Mouse (Mus musculus) 3T3-L1 (cell line): ENCODE measurements around the gene Trip11.

Experiments used
- DNase-seq: peaks from one replicate; pipeline ENCODE4 v3.0.0-alpha.2; 2015; ENCODE audit warnings: low read depth, low spot score

Gene Trip11

DNA sequence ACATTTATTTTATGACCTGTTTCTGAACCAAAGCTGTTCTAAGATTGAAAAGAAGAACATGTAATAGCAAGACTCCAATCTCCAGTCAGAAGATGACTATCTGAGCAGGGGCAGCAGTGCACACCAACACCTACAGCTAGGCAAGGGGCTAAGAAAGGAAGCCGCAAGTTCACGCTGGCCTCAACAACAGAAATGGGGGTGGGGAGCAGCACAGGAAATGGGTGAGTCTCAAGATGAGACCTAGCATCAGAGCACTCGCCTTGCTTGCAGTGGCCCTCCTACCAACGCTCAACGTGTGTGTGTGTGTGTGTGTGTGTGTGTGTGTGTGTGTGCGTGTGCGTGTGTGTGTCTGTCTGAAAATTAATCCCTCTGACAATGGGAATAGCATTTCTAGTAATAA is 16.0 kb downstream of the Trip11 start:
- DNase-seq: no peak

DNA sequence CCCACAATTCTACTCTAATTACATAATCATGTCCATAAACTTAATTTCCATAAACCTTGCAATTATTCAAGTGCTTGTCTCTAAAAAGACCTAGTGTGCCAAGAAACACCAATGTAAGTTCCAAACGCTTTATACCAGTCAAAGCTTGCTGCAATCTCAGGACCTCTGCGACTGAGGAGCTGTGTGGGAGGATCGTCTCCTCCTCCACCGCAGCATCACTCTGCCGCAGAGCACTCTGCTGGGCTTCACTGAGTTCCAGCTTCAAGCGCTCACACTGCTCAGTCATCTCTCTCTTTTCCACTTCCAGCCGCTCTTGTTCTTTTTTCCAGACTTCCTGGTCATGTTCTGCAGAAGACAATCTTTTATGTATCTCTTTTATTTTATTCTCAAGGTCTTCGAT is 19.8 kb downstream of the Trip11 start:
- no peak for DNase-seq

DNA sequence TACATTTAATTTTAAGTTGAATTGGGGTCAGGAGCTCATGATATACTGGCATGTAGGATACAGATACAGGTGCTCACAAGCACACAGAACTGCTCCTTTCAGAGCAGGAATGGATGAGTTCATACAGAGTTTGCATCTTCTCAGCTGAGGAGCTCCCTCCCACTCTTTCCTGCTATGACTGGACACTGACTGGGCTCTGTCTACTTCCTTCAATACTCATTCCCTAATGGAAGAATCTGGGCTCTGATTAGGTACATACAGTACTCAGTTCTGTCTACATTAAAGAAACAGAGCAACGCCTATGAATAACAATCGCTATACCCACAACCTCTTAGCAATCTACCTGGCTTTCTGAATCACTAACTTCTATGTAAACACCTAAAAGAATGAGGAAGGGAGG is 20.2 kb downstream of the Trip11 start:
- no peak for DNase-seq

DNA sequence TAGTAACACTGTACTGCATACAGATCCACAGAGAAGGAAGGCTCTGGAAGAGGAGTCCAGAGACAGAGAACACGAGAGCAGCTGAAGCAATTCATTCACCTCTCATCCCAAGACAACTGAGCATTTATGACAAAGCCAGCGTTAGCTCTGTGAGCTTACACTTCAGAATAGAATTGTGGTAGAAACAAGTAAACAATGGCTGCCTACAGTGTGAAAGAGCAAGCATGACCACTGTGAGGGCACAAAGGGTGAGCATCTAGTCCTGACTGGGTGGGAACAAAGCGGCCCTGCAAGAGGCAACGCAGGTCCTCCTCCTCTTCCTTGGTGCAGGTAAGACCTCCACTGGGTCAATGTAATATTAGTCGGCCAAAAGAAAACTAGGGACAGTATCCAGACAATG is 22.0 kb downstream of the Trip11 start:
- DNase-seq: no peak

DNA sequence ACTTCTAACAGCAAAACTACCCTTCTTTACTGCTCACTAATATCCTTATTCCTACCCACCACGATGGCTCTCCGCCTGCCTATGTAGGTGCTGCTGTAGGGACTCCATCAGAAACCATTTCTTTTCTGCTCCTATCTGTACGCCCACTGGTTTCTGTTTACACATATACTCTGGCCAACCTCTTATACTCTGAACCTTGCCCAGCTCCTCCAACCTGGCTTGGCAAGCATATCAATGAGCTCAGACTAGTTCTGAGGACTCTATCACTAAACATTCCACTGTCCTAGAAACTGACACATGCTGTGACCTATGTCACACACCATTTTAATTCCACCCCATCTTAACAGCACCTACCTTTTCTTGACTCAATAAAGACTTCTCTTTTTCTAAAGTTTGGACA is 23.7 kb downstream of the Trip11 start:
- DNase-seq: no peak

DNA sequence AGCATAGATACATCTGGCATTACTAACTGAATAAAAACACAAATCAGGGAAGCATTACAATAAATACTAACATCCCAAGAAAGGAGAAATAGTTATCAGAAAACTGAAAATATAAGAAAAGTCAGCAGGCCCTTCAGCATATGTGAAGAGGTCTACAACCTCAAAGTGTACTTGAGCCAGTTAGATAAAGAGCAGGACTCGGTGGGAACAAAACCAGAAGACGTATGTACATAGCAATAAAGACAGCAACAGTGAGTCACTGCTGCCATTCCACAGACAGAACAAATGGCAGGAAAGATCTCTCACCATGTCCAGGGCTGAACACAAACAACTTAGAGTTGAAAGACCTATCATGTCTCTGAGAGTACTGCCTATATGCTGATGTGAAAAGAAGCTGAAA is 24.8 kb downstream of the Trip11 start:
- DNase-seq: no peak

DNA sequence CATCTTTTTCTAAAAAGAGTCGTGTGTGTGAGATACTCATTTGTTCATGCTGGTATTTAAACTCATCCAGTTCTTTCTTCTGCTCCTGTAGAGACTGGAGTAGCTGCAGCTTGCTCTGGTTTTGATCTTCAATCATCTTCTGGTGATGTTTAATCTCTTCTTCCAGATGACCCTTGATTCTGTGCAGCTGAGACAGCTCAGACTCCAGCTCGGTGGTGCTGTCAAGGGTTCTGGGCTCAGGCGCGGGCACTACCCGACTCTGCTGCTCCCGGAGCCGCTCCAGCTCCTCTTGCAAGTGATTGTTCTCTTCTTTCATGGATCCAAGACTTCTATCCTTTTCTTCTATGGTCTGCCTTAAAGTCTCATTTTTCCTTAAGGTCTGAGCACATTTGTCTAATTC is 28.1 kb downstream of the Trip11 start:
- no peak for DNase-seq

DNA sequence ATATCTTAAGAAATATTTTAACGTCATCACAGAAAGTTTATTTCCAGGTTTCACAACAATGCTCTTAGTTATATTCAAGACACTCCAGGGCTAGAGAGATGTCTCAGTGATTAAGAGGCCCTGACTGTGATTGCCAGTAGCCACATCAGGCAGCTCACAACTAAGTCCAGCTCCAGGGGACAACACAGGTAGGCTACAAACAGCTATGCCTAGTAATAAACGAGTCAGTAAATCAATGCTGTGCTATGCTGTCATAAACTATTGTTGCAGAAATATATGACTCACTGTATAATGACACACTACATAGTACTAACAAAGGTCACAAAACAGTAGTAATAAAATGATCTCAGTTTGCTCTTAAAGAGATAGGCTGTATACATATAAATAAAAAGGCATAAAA is 36.7 kb downstream of the Trip11 start:
- DNase-seq: peak; percentile 8

DNA sequence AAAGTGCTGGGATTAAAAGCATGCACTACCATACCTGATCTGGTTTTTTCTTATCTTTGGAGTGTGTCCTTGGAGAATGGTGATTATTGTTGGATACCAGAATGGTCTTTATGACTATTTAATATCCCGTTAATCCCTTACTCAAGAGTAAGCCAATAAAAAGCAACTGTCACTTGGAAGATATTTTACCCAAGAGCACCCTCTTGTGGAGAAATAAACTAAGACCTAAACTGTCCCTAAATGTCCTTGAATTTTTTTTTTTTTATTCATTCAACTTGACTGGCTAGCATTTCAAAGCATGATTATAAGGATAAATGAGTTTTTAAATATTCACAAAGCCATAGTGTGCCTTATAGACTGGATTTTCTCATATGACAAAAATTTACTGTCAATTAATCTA is 38.0 kb downstream of the Trip11 start:
- DNase-seq: peak; percentile 83

DNA sequence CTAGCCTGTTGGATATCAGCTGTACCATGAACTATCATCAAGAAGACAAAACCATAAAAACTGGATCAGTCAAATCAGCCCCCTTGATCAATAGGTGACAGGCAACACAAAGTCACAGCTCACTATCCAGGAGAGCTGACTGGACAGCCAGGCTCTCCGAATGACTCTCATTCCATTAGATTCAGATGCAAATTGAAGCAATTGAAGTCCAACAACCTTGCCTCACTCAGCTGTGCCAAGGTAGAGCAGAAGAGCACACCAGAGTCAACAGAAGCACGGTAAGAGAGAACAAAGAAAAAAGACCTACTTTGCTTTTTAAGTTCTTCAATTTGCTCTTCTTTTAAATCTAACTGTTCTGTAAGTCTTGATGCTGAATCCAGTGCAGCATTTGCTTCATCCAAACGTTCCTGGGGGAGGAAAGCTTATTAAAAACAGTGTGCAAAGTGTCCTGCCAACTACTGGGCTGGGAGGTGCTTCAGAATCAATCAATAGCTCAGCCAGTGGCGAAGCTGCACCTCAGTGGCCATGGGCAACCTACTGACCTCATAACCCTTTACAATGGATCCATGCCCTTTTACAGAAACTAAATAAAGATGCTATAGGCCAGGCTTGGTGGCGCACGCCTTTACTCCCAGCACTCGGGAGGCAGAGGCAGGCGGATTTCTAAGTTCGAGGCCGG is 50.6 kb downstream of the Trip11 start:
- no peak for DNase-seq

DNA sequence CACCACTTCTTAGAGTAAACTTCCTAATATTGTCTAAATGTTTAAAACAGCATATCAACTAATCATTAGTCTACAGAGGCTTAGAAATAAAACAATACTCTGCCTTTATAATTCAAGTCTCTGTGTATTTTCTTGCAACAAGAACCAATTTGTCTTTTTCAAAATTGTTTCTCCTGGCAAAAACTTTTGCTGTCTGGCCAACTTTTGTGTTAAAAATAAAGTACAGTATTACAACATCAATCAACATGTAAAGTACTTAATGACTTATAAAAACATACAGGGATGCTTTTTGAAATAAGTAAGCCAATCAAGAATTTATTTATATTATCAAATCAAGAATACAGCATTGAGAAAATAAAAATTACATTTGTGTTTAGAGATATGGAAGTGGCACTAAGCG is 52.8 kb downstream of the Trip11 start:
- DNase-seq: no peak

DNA sequence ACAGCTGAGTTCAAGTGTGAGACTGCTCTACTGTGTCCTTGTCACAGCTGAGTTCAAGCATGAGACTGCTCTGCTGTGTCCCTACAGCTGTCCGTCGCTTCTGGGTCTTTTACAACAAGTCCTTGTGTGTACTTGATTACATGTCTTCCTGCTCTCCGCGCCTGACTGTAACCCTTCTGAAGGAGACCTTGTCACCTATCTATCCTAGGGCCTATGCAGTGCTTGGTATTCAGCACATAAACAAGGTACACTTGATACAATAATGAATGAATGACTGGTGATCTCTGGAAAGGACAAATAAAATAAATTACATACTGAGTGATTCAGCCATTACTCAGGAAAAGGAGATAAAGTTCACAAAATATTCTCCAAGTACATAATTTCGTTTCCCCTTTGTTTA is 55.1 kb downstream of the Trip11 start:
- no peak for DNase-seq

DNA sequence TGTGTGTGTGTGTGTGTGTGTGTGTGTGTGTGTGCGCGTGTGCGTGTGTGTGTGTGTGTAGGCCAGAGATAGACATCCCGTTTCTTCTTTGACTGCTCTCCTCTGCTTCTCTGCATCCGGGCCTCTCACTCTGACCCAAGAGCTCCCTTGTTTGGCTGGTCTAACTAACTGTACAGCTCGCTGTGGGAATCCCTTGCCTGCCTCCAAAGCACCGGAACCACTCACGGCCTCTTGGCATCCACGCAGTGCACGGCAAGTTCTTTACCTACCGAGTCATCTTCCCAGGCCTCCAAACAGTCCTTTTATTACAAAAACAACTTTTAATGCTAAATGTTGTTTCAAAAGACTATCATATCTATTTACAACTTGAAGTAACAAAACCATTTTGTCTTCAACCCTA is 58.7 kb downstream of the Trip11 start:
- DNase-seq: peak; percentile 14

DNA sequence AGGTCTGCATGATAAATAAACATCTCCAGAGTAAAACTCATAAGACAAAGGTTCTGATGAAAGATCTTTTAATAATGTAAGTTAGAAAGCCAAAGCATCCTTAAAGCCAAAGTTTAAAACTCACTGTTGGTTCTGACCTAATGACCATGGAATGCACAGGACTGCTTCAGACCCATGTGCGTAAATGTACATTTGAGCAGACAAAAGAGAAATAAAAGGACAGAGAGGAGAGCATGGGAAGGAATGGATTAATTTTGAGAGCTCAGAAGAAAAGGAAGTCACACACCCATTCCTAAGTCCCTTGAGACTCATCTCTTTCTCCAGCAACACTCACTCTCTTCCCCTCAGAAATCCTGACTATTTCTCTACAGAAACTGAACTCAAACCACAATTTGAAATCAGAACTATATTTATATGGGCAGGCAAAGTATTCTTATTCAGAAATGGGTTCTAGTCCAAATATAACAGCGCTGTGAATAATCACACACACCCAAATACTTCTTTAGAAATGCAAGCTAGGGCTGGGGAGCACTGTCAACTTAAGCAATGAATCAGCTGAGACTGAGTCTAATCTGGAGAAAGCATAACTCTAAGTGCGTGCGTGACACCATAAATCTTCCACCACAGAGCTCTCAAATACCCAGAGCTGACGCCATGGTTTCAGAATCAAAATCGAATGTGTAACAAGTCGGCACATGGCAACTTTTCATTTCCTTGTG is 61.1 kb downstream of the Trip11 start:
- peak; percentile 81 for DNase-seq

DNA sequence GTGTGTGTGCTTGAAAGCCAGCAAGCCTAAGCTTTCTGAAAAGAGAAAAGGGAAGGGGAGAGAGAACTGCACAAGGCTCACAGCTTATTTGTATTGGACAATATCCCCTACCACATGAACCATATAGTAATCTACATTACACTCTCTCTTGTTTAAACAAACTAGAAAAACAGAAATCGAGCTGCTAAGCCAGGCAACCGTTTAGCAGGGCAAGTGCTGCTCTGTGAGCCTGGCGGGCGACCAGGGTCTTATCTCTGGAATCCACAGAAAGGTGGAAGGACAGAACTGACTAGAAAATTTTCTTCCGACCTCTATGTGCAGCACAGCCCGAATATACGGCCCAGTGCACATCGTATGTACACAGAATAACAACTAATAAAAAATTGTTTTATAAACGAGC is 61.8 kb downstream of the Trip11 start:
- no peak for DNase-seq

DNA sequence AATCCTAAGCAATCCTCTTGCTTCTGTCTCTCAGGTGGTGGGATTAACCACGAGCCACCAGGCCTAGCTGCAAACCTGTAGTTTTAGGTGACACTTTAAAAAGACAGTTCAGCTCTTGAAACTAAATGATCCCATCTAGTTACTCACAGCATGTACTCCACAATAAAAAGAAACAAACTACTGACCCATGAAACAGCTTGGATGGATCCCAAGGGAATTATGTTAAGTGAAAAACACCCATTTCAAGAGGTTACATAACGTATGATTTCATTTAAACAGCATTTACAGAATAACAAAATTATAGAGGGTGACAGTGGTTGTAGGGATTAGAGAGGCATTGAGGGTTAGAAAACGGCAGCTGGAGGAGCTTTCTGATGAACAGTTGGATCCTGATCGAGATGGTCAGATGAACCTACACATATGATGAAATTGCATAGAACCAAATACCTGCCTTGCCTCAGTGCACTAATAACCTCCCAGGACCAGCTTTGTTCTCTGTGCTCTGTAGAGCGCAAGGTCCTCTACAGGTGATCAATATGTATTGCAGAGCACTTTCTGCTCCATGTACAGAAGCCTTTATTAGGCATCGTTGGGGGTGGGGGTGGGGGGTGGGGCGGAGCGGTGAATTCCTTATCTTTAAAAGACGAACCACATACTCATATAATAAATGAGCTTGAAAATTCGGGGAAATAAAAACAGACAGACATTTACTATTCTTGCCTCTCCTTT is 76.4 kb downstream of the Trip11 start:
- DNase-seq: no peak

DNA sequence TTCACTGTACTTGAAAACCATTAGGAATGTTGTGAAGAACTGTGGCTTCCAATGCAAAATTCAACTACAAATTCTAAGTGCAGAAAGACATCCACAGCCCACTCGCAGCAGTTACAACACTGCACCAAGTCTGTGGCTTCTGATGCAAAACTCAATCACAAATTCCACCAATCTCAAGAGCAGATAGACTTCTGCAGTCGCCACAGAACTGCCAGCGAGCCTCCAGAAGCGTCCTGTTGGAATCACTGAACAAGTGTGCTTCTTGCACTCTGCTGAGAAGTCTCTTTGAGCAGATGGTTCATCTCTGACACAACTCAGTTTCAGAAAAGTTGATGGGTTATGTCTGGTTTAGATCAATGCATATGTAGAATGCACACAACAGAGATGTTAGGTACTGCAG is 78.4 kb downstream of the Trip11 start:
- DNase-seq: no peak

DNA sequence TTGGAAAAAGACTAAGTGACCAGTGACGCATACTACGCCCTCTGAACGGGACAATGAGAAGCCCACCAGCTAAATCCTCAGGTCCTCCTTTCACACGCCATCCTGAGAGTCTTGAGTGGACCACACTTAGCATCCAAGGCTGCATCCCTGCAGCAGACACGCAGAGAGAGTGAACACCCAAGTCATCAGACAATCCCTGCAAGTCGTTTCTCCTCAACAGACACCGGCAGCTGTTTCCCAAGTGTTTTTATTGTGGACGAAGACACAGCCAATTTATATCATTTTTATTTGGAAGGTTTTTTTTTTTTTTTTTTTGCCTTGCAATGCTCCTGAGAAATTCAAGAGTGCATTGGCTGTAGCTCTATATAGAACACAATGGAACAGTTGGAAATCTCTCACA is 79.3 kb downstream of the Trip11 start:
- no peak for DNase-seq

DNA sequence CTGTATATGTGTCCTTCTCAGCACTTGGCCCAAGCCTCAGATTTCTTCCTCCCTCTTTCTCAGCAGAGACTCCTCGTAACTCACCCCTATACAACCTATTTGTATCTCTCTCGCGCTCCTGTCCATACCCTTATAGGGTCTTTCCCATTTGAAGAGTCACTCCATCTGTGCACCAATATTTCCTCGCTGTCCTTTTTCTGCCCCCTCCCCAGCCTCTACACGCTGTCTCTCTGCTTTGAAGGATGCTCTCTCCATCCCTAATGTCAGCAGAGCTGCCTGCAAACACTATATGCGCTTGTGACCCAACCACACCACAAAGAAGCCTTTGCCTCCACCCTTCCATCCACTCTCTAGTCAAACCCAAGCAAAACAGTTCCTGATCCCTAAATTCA is 80.0 kb downstream of the Trip11 start:
- DNase-seq: no peak

DNA sequence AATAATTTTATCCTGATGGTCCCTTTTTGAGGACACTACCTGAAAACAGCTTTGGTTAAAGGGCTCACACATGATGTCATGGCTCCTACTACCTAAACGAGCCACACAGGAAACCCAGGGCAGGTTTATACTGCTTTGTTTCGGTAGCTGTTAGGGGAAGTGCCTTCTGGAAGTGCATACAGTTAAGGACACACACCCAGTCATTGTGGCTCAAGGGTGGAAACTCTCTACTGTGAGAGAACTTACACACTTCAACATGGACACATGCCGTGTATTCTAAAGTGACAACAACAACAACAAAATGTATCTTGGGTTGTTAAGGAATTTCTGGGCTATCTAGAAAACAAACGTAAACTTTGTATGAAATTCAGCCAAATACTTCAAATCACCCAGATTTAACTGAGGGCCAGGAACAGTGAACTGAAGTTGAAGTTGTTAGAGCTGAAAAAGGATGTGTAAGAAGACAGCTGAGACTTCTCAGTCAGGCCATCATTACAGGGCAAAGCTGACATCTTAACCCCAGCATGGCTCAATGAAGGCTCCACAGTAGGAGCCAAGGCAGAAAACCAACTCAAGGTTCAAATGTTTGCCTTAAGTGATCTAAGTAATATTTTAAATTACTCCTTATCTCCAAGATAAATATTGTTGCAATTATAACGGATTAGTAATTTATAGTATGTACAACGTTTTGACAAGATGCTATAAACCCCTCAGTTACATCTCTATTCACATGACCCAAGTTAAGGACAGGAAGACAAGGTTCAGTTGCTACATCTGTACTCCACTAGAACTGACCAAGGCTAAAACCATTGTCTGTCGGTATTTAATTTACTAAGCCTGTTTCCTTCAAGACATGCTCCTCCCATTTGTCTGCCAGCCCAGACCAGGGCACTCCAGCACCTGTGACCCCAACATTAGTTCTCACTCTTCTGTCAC is 80.6 kb downstream of the Trip11 start:
- no peak for DNase-seq

DNA sequence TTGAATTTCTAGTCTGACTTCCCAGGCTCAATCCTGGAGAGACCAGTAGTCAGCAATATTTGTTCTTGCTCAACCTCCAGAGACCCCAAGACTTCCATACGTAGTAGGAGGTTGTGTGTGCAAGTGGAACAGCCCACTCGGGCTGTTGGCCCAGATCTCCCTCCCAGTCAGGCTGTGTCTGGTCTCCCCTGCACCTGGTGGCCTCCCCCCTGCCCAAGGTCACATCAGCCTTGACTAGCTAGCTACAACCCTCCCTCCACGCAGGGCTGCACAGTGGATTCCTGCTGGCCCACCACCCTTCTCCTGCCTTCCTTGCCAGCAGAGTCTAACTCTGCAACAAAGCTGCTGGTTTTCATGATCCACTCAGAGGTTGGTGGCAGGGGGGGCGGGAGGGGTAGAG is 81.8 kb downstream of the Trip11 start:
- no peak for DNase-seq

DNA sequence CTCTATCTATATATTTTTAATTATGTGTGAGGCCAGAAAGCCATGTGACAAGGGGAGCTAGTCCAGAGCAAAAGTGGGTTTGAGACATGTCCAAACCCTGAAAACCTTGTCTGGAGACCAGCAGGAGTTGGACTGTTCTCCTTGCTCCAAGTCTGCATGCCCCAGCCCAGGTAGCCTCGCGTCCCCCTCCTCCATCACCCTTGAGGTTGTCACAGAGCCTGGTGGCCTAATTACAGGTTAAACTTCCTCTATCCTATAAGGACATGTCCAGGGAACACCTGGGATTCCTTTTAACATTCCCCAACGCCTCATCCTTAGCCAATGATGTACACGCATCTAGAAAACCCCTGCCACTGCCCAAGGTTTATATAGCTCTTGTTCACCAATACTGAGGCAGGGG is 89.9 kb downstream of the Trip11 start:
- no peak for DNase-seq
